Mouse (Mus musculus) liver, postnatal 0 days (tissue): ENCODE measurements around the gene Sgms1.

ENCODE experiments used
- CTCF ChIP-seq: sonication (generic); IDR thresholded peaks from 2 replicates; pipeline ENCODE4 v1.5.1; 2016; ENCODE audit warnings: antibody characterized with exemption, low read depth
- EP300 ChIP-seq: IDR thresholded peaks from 2 replicates; pipeline ENCODE4 v1.6.1; 2016; ENCODE audit warnings: antibody characterized with exemption, low read depth, mild to moderate bottlenecking

DNA sequence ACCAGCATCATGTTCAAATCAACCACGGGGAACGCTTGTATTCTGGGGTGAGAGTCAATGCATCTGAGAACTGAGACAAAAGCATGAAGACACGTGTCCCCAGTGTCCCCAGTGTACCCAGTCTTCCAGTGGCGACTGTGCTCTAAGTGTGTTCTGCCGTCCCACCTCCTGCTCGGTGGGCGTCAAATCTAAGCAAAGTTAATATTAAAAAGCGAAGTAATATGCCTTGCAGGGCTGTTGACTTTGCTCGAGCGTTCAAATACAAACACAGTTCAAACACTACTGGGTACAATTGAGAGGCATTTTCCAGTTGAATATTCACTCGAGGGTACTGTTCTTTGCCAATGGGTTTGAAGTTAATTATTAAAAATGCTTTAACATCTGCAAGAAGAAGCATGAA, 66.4 kb downstream of the Sgms1 start:
- no peak for TF ChIP-seq CTCF
- TF ChIP-seq EP300 = no peak
